Mouse (Mus musculus) cortical plate, adult 2 months (tissue): ENCODE data around the gene Cant1.

ENCODE experiments used
- CTCF ChIP-seq: fragments of 200-500 bp; IDR thresholded peaks from 2 replicates; pipeline ENCODE4 v1.5.1; 2011; ENCODE audit warnings: mild to moderate bottlenecking, control low read depth, low read length; ENCODE audit not compliant: insufficient read depth; ENCODE audit errors: extremely low read depth
- POLR2A ChIP-seq: fragments of 200-500 bp; IDR thresholded peaks from 2 replicates; pipeline ENCODE4 v1.6.1; 2011; ENCODE audit warnings: mild to moderate bottlenecking, low read length, control low read depth; ENCODE audit not compliant: insufficient read depth; ENCODE audit errors: extremely low read depth

GRCm38 (mm10) chr11:118369657-118370056 lies 49.2 kb downstream of the Cant1 start:
- no peak for TF ChIP-seq CTCF
- no peak for TF ChIP-seq POLR2A
